Mouse (Mus musculus): ENCODE measurements around the gene Sdccag8. TPM values are rescaled to one million over a fixed set of nuclear protein-coding genes. Genes with fewer than 3 reads are reported as not detected.

Sdccag8 gene
- polyA plus RNA-seq, 1 experiment from 2014 or later = 5.2 TPM

GRCm38 (mm10) chr1:176996630-176997201 lies 182.3 kb downstream of the Sdccag8 start:
- H3K9ac ChIP-seq (ENCODE audit: low read depth, low read length) = no peak overlapping the region
- no peaks in the 10 kb centered on the region for H3K27me3 ChIP-seq (ENCODE audit: control insufficient read depth, insufficient read depth, low read depth, low read length)
- 16% methylated on average over 16 of the region's 16 CpGs for WGBS (ENCODE audit: insufficient replicate concordance)
- H3K36me3 ChIP-seq (ENCODE audit: control insufficient read depth, insufficient read depth) = no peaks in the 10 kb centered on the region
- no peak for ATAC-seq (ENCODE audit: low read depth)
- peak overlapping the region; percentile 38 for H3K4me2 ChIP-seq (ENCODE audit: low read depth, low read length)
- H3K4me1 ChIP-seq (ENCODE audit: control insufficient read depth, low read depth, low read length) = peaks cover 5% of the 10 kb centered on the region; the same call in 1 of the 2 replicates
- no peaks in the 10 kb centered on the region for H3K9me3 ChIP-seq (replicated peaks; ENCODE audit: control insufficient read depth, low read length)
- H3K27ac ChIP-seq (ENCODE audit: low read length) = no peak overlapping the region
- no peak overlapping the region for H3K4me3 ChIP-seq (ENCODE audit: low read depth, low read length)

- Histone ChIP-seq H3K9ac (ENCODE audit: low read depth, low read length) (no peak overlapping the region), H3K9me3 (replicated peaks; ENCODE audit: control insufficient read depth, low read length) (no peaks in the 10 kb centered on the region), H3K4me3 (ENCODE audit: low read depth, low read length) (no peak overlapping the region), H3K27ac (ENCODE audit: low read length) (no peak overlapping the region), H3K27me3 (ENCODE audit: control insufficient read depth, insufficient read depth, low read depth, low read length) (no peaks in the 10 kb centered on the region), H3K4me2 (ENCODE audit: low read depth, low read length) (peak overlapping the region; percentile 38; the same call in 1 of the 2 replicates), H3K36me3 (ENCODE audit: control insufficient read depth, insufficient read depth) (no peaks in the 10 kb centered on the region), H3K4me1 (ENCODE audit: control insufficient read depth, low read depth, low read length) (peaks cover 5% of the 10 kb centered on the region; the same call in 1 of the 2 replicates)
- WGBS (ENCODE audit: insufficient replicate concordance) = 62% methylated on average over 6 of the region's 6 CpGs
- no peak for ATAC-seq (ENCODE audit: low read depth)
Measured at GRCm38 (mm10) chr1:176997254-176997653, 182.8 kb downstream of the Sdccag8 start.

GRCm38 (mm10) chr1:176997711-176998689 lies 183.5 kb downstream of the Sdccag8 start:
- ATAC-seq (ENCODE audit: low read depth) = no peak
- Histone ChIP-seq H3K4me2 (ENCODE audit: low read depth, low read length) (no peak overlapping the region), H3K36me3 (ENCODE audit: control insufficient read depth, insufficient read depth) (no peaks in the 10 kb centered on the region), H3K4me1 (ENCODE audit: control insufficient read depth, low read depth, low read length) (peaks cover 5% of the 10 kb centered on the region; the same call in 1 of the 2 replicates), H3K9me3 (replicated peaks; ENCODE audit: control insufficient read depth, low read length) (no peaks in the 10 kb centered on the region), H3K9ac (ENCODE audit: low read depth, low read length) (no peak overlapping the region), H3K4me3 (ENCODE audit: low read depth, low read length) (0 out of 2 replicates have a peak overlapping the region, but pooled peaks have one; percentile 13), H3K27ac (ENCODE audit: low read length) (no peak overlapping the region), H3K27me3 (ENCODE audit: control insufficient read depth, insufficient read depth, low read depth, low read length) (no peaks in the 10 kb centered on the region)
- 70% methylated on average over 33 of the region's 33 CpGs for WGBS (ENCODE audit: insufficient replicate concordance)

GRCm38 (mm10) chr1:176999011-176999410 lies 184.6 kb downstream of the Sdccag8 start:
- no peak for ATAC-seq (ENCODE audit: low read depth)
- no peak overlapping the region for H3K4me3 ChIP-seq (ENCODE audit: low read depth, low read length)
- no peak overlapping the region for H3K27ac ChIP-seq (ENCODE audit: low read length)
- H3K9ac ChIP-seq (ENCODE audit: low read depth, low read length) = no peak overlapping the region
- peaks cover 2% of the 10 kb centered on the region; the same call in 1 of the 2 replicates for H3K4me1 ChIP-seq (ENCODE audit: control insufficient read depth, low read depth, low read length)
- no peaks in the 10 kb centered on the region for H3K27me3 ChIP-seq (ENCODE audit: control insufficient read depth, insufficient read depth, low read depth, low read length)
- no peak overlapping the region for H3K4me2 ChIP-seq (ENCODE audit: low read depth, low read length)
- WGBS (ENCODE audit: insufficient replicate concordance) = 58% methylated on average over 6 of the region's 6 CpGs
- H3K9me3 ChIP-seq (replicated peaks; ENCODE audit: control insufficient read depth, low read length) = no peaks in the 10 kb centered on the region
- H3K36me3 ChIP-seq (ENCODE audit: control insufficient read depth, insufficient read depth) = no peaks in the 10 kb centered on the region

GRCm38 (mm10) chr1:177002951-177003350 lies 188.5 kb downstream of the Sdccag8 start:
- no peaks in the 10 kb centered on the region for H3K4me1 ChIP-seq (ENCODE audit: control insufficient read depth, low read depth, low read length)
- no peak overlapping the region for H3K27ac ChIP-seq (ENCODE audit: low read length)
- 59% methylated on average over 6 of the region's 6 CpGs for WGBS (ENCODE audit: insufficient replicate concordance)
- H3K9me3 ChIP-seq (replicated peaks; ENCODE audit: control insufficient read depth, low read length) = no peaks in the 10 kb centered on the region
- no peak overlapping the region for H3K4me2 ChIP-seq (ENCODE audit: low read depth, low read length)
- no peak overlapping the region for H3K4me3 ChIP-seq (ENCODE audit: low read depth, low read length)
- no peak for ATAC-seq (ENCODE audit: low read depth)
- H3K36me3 ChIP-seq (ENCODE audit: control insufficient read depth, insufficient read depth) = no peaks in the 10 kb centered on the region
- no peaks in the 10 kb centered on the region for H3K27me3 ChIP-seq (ENCODE audit: control insufficient read depth, insufficient read depth, low read depth, low read length)
- no peak overlapping the region for H3K9ac ChIP-seq (ENCODE audit: low read depth, low read length)

- Histone ChIP-seq H3K9ac (ENCODE audit: low read depth, low read length) (no peak overlapping the region), H3K36me3 (ENCODE audit: control insufficient read depth, insufficient read depth) (no peaks in the 10 kb centered on the region), H3K27me3 (ENCODE audit: control insufficient read depth, insufficient read depth, low read depth, low read length) (no peaks in the 10 kb centered on the region), H3K4me3 (ENCODE audit: low read depth, low read length) (no peak overlapping the region), H3K4me2 (ENCODE audit: low read depth, low read length) (no peak overlapping the region), H3K4me1 (ENCODE audit: control insufficient read depth, low read depth, low read length) (no peaks in the 10 kb centered on the region), H3K27ac (ENCODE audit: low read length) (no peak overlapping the region), H3K9me3 (replicated peaks; ENCODE audit: control insufficient read depth, low read length) (no peaks in the 10 kb centered on the region)
- no peak for ATAC-seq (ENCODE audit: low read depth)
- WGBS (ENCODE audit: insufficient replicate concordance) = 70% methylated on average over 4 of the region's 4 CpGs
Measured at GRCm38 (mm10) chr1:177004041-177004741, 189.7 kb downstream of the Sdccag8 start.

GRCm38 (mm10) chr1:177007405-177007804 lies 192.9 kb downstream of the Sdccag8 start:
- 72% methylated on average over 3 of the region's 3 CpGs for WGBS (ENCODE audit: insufficient replicate concordance)
- no peaks in the 10 kb centered on the region for H3K27me3 ChIP-seq (ENCODE audit: control insufficient read depth, insufficient read depth, low read depth, low read length)
- H3K4me3 ChIP-seq (ENCODE audit: low read depth, low read length) = no peak overlapping the region
- no peaks in the 10 kb centered on the region for H3K9me3 ChIP-seq (replicated peaks; ENCODE audit: control insufficient read depth, low read length)
- no peak overlapping the region for H3K4me2 ChIP-seq (ENCODE audit: low read depth, low read length)
- H3K27ac ChIP-seq (ENCODE audit: low read length) = no peak overlapping the region
- no peaks in the 10 kb centered on the region for H3K36me3 ChIP-seq (ENCODE audit: control insufficient read depth, insufficient read depth)
- no peak overlapping the region for H3K9ac ChIP-seq (ENCODE audit: low read depth, low read length)
- no peak for ATAC-seq (ENCODE audit: low read depth)
- no peaks in the 10 kb centered on the region for H3K4me1 ChIP-seq (ENCODE audit: control insufficient read depth, low read depth, low read length)

GRCm38 (mm10) chr1:177008777-177009176 lies 194.3 kb downstream of the Sdccag8 start:
- H3K27me3 ChIP-seq (ENCODE audit: control insufficient read depth, insufficient read depth, low read depth, low read length) = no peaks in the 10 kb centered on the region
- no peaks in the 10 kb centered on the region for H3K4me1 ChIP-seq (ENCODE audit: control insufficient read depth, low read depth, low read length)
- H3K9ac ChIP-seq (ENCODE audit: low read depth, low read length) = no peak overlapping the region
- ATAC-seq (ENCODE audit: low read depth) = no peak; the same call in 1 of the 2 replicates
- no peak overlapping the region for H3K27ac ChIP-seq (ENCODE audit: low read length)
- no peaks in the 10 kb centered on the region for H3K36me3 ChIP-seq (ENCODE audit: control insufficient read depth, insufficient read depth)
- WGBS (ENCODE audit: insufficient replicate concordance) = 57% methylated on average over 1 of the region's 1 CpGs
- no peak overlapping the region for H3K4me2 ChIP-seq (ENCODE audit: low read depth, low read length)
- H3K4me3 ChIP-seq (ENCODE audit: low read depth, low read length) = no peak overlapping the region
- no peaks in the 10 kb centered on the region for H3K9me3 ChIP-seq (replicated peaks; ENCODE audit: control insufficient read depth, low read length)
